Comparison of ENCODE assay signal across 9 mouse cellular contexts in genomic region chr5:149152774-149153155, GRCm38 (mm10). TPM values are rescaled to one million over a fixed set of nuclear protein-coding genes. Genes with fewer than 3 reads are reported as not detected.
DNase-seq lines count a peak whose midpoint lies in the region; ATAC-seq and TF ChIP-seq lines count a peak whose summit lies in the region.
"Had no signal": no experiment of that assay in that cellular context is flagged by ENCODE, and none has a peak within 500 bp of the region (broad histone marks: within the 10 kb centered on the region; RNA-seq: fewer than 3 reads in every experiment).

No protein-coding gene starts in this region.

- TF ChIP-seq POLR2A in myocyte (IDR thresholded peaks at IDR 0.05; ENCODE audit: insufficient read length, low read depth): no peak

- no peaks in the 10 kb centered on the region for H3K9me3 ChIP-seq in forebrain, postnatal 0 days (ENCODE audit: low read length)
- H3K9me3 ChIP-seq: liver, embryonic 15.5 days had no signal

- no peak for ATAC-seq in forebrain, postnatal 0 days

- intact Hi-C loops in heart, postnatal 14 days (cut with DNase I): no loop called here
- intact Hi-C loops in left cerebral cortex, postnatal 14 days (cut with DNase I): no loop called here

- 59% methylated on average over 12 of the region's 12 CpGs for WGBS in forebrain, postnatal 0 days

- no peaks in the 10 kb centered on the region for H3K36me3 ChIP-seq in myocyte (ENCODE audit: control insufficient read depth, insufficient read depth)
- no peaks in the 10 kb centered on the region for H3K36me3 ChIP-seq in forebrain, postnatal 0 days (ENCODE audit: insufficient read depth)
- H3K36me3 ChIP-seq: liver, embryonic 15.5 days had no signal

- DNase-seq in kidney, adult 9 months: peak; percentile 31
- DNase-seq in kidney, adult 11 months: no peak
- DNase-seq in cerebellum, postnatal 10 days: peak; percentile 72 to 73
- DNase-seq in heart, postnatal 14 days: peak; percentile 37 to 43
- no peak for DNase-seq in embryo, embryonic 10 days (ENCODE audit: low spot score)
- DNase-seq in forebrain, postnatal 0 days: no peak
- no peak for DNase-seq in left cerebral cortex, postnatal 14 days (ENCODE audit: low spot score in 2 of 2)

- no peak for TF ChIP-seq CTCF in forebrain, postnatal 0 days (IDR thresholded peaks at IDR 0.05; ENCODE audit: low read depth)

- H3ac ChIP-seq in myocyte (ENCODE audit: control insufficient read depth, insufficient read length): no peak overlapping the region

- H3K79me2 ChIP-seq in myocyte (ENCODE audit: control insufficient read depth, insufficient read depth): no peaks in the 10 kb centered on the region

- no peak overlapping the region for H3K4me3 ChIP-seq in myocyte
- no peak overlapping the region for H3K4me3 ChIP-seq in forebrain, postnatal 0 days (ENCODE audit: low read depth, low read length)
- H3K4me3 ChIP-seq: liver, embryonic 15.5 days had no signal

- H3K27me3 ChIP-seq in myocyte (ENCODE audit: control insufficient read depth, insufficient read depth, insufficient read length): no peaks in the 10 kb centered on the region
- H3K27me3 ChIP-seq in forebrain, postnatal 0 days (ENCODE audit: insufficient read depth, low read length): no peaks in the 10 kb centered on the region
- H3K27me3 ChIP-seq: liver, embryonic 15.5 days had no signal

- H3K4me2 ChIP-seq in myocyte (ENCODE audit: low read depth): peak overlapping the region; percentile 20
- H3K4me2 ChIP-seq in forebrain, postnatal 0 days (ENCODE audit: low read depth): no peak overlapping the region
- H3K4me2 ChIP-seq: liver, embryonic 15.5 days had no signal

- H3K27ac ChIP-seq in forebrain, postnatal 0 days (ENCODE audit: low read depth, low read length): no peak overlapping the region
- H3K27ac ChIP-seq: liver, embryonic 15.5 days had no signal

- no peaks in the 10 kb centered on the region for H3K4me1 ChIP-seq in forebrain, postnatal 0 days (ENCODE audit: insufficient read depth)

- H3K9ac ChIP-seq in forebrain, postnatal 0 days: no peak overlapping the region
- H3K9ac ChIP-seq: liver, embryonic 15.5 days had no signal

TF ChIP-seq in myocyte, 11 proteins besides CTCF, POLR2A, EP300 and RAD21:
- TF ChIP-seq CEBPB (IDR thresholded peaks at IDR 0.05; ENCODE audit: insufficient read depth, poor library complexity, severe bottlenecking): no peak
- TF ChIP-seq TCF12 (IDR thresholded peaks at IDR 0.05; ENCODE audit: insufficient read depth, poor library complexity, severe bottlenecking): no peak
- TF ChIP-seq SRF (IDR thresholded peaks at IDR 0.05; ENCODE audit: control insufficient read depth, insufficient read length, low read depth): no peak
- no peak for TF ChIP-seq MYOG (IDR thresholded peaks at IDR 0.05; ENCODE audit: control insufficient read depth in 1 of 3, insufficient read depth in 1 of 3, insufficient read length in 2 of 3, low read depth in 2 of 3)
- no peak for TF ChIP-seq TCF3 (IDR thresholded peaks at IDR 0.05; ENCODE audit: insufficient read length, low read depth)
- no peak for TF ChIP-seq REST (IDR thresholded peaks at IDR 0.05; ENCODE audit: insufficient read depth, insufficient read length)
- TF ChIP-seq MYOD1 (IDR thresholded peaks at IDR 0.05; ENCODE audit: control insufficient read depth in 1 of 3, insufficient read length in 2 of 3, low read depth in 2 of 3): no peak
- no peak for TF ChIP-seq USF1 (IDR thresholded peaks at IDR 0.05; ENCODE audit: low read depth)
- no peak for TF ChIP-seq POLR2AphosphoS2 (IDR thresholded peaks at IDR 0.05; ENCODE audit: insufficient read length, low read depth)
- TF ChIP-seq E2F4 (IDR thresholded peaks at IDR 0.05; ENCODE audit: insufficient read depth): no peak
- no peak for TF ChIP-seq MAX (IDR thresholded peaks at IDR 0.05; ENCODE audit: low read depth)
TF ChIP-seq in myocyte: peak in this region for 0.

RNA-seq across cellular contexts. Expression of gene Uspl1, which starts 31.4 kb away (rescaled TPM):
- total RNA-seq in heart, postnatal 14 days (2021): 10 to 100 TPM; 17.6 to 19.6 TPM
- 18.4 TPM for polyA plus RNA-seq in myocyte (2012; fragmentation: generic; extraction: Trizol)
- 61.3 and 63.6 TPM in 2 replicates for total RNA-seq in forebrain, postnatal 0 days (2014; rRNA removed)
- polyA plus RNA-seq in forebrain, postnatal 0 days (2015; fragmentation: Nextera tagmentation; extraction: Ambion mirVana): 37.3 and 41.8 TPM in 2 replicates
- total RNA-seq in left cerebral cortex, postnatal 14 days (2021): 10 to 100 TPM; 43.6 to 48.1 TPM

RNA-seq across cellular contexts. Expression of gene Hmgb1, which starts 31.5 kb away (rescaled TPM):
- 100 to 1,000 TPM; 119 to 130 TPM for total RNA-seq in heart, postnatal 14 days (2021)
- 88.6 TPM for polyA plus RNA-seq in myocyte (2012; fragmentation: generic; extraction: Trizol)
- total RNA-seq in forebrain, postnatal 0 days (2014; rRNA removed): 446 and 559 TPM in 2 replicates
- polyA plus RNA-seq in forebrain, postnatal 0 days (2015; fragmentation: Nextera tagmentation; extraction: Ambion mirVana): 836 and 892 TPM in 2 replicates
- total RNA-seq in left cerebral cortex, postnatal 14 days (2021): 100 to 1,000 TPM; 157 to 159 TPM

Comparison
In these comparisons a context has a peak if more than half of its experiments do, and no peak if none do; other contexts are left out.
1. DNase-seq: peak in kidney, adult 9 months (single experiment), cerebellum, postnatal 10 days (2 of 2) and heart, postnatal 14 days (2 of 2); none in kidney, adult 11 months (single experiment), embryo, embryonic 10 days (single experiment), forebrain, postnatal 0 days (single experiment) and left cerebral cortex, postnatal 14 days (0 of 2).